Mouse (Mus musculus) cerebellum, postnatal 10 days (tissue): ENCODE measurements around the gene Epm2a.
"Not testable (repeated sequence)": the region's sequence is repeated elsewhere in the genome, so short reads cannot be mapped to it uniquely, and the experiment has no call there.

ENCODE experiments used
- DNase-seq, 2 experiments: peaks; one replicate each; pipeline ENCODE4 v3.0.0; 2021; ENCODE audit warnings: mixed read lengths in 2 of 2

Gene Epm2a

GRCm38 (mm10) chr10:11343205-11344141, at the start of gene Epm2a:
Gene Epm2a (plus strand): TSS chr10:11343404.
- DNase-seq = peak; percentile 82 to 83

- no peak for DNase-seq
Observed at GRCm38 (mm10) chr10:11298418-11298817, 44.8 kb upstream of the Epm2a start.

GRCm38 (mm10) chr10:11305365-11306053, 37.7 kb upstream of the Epm2a start:
- peak; percentile 39 to 51 for DNase-seq

GRCm38 (mm10) chr10:11306054-11306367, 37.2 kb upstream of the Epm2a start:
- DNase-seq = peak; percentile 20 to 40

- no peak for DNase-seq
Observed at GRCm38 (mm10) chr10:11309866-11310265, 33.3 kb upstream of the Epm2a start.

GRCm38 (mm10) chr10:11310481-11310880, 32.7 kb upstream of the Epm2a start:
- no peak for DNase-seq

GRCm38 (mm10) chr10:11317856-11318454, 25.2 kb upstream of the Epm2a start:
- not testable (repeated sequence) for DNase-seq

- DNase-seq = no peak
Observed at GRCm38 (mm10) chr10:11319446-11319970, 23.7 kb upstream of the Epm2a start.

GRCm38 (mm10) chr10:11322316-11322715, 20.9 kb upstream of the Epm2a start:
- DNase-seq = no peak

GRCm38 (mm10) chr10:11323202-11323898, 19.9 kb upstream of the Epm2a start:
- DNase-seq = no peak

GRCm38 (mm10) chr10:11326526-11326925, 16.7 kb upstream of the Epm2a start:
- peak in 1 of 2 experiments; percentile 27 for DNase-seq

GRCm38 (mm10) chr10:11344536-11345468, 1.6 kb downstream of the Epm2a start:
- peak; percentile 12 to 17 for DNase-seq

- not testable (repeated sequence) for DNase-seq
Observed at GRCm38 (mm10) chr10:11350243-11350974, 7.2 kb downstream of the Epm2a start.

GRCm38 (mm10) chr10:11354609-11355008, 11.4 kb downstream of the Epm2a start:
- no peak for DNase-seq

GRCm38 (mm10) chr10:11361985-11362692, 18.9 kb downstream of the Epm2a start:
- DNase-seq = peak; percentile 61 to 80

GRCm38 (mm10) chr10:11362896-11363487, 19.8 kb downstream of the Epm2a start:
- no peak for DNase-seq

- no peak for DNase-seq
Observed at GRCm38 (mm10) chr10:11381302-11381701, 38.1 kb downstream of the Epm2a start.

- DNase-seq = peak; percentile 11 to 30
Observed at GRCm38 (mm10) chr10:11410926-11411325, 67.7 kb downstream of the Epm2a start.

GRCm38 (mm10) chr10:11420071-11420470, 76.9 kb downstream of the Epm2a start:
- no peak for DNase-seq
